Mouse (Mus musculus) WW6 (cell line): Measurements from ENCODE around the gene Tsr1.

Experiments used
- DNase-seq: peaks from one replicate; pipeline ENCODE4 v3.0.0-alpha.2; 2013; ENCODE audit warnings: low read depth, low spot score

The Tsr1 gene

DNA sequence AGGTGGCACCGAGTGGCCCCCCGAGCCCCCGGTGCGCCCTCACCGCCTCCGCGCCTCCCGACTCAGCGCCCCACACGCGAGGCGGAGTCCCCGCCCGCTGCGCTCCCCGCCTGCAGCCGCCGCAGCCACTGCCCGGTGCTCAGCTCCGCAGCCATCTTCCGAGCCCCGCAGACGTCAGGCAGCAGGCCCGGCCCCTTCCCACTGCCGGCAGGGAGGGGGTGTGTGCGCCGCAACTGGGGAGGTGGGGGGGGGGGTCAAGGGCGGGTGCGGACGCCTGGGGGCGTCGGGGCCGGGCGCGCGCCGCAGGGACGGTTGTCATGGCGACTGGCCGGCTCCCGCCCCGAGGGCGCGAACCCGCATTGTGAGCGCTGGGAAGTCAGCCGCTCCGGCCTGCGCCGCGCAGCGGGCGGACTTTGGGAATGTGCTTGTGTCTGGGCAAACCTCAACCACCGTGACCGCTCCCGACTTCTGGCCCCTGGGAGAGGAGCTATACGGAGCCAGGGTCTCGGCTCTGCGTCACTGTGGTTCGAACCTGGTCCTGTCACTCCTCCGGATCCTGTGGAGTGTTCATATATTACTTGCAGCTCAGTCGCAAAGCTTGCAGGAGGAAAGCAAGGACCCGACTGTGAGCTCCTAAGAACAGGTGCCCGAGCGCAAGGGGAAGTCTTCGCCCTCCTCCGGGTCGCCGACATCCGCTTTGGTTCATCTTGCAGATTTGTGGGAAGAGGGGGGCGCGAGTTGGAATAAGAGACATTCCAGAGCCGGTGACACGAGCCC is 782 bp upstream of the Tsr1 start, which contains the start of gene Sgsm2:
Gene Sgsm2, minus strand, starts transcription at position 160 of the 777 bp plus-strand sequence.
- DNase-seq, result peak; percentile 76

DNA sequence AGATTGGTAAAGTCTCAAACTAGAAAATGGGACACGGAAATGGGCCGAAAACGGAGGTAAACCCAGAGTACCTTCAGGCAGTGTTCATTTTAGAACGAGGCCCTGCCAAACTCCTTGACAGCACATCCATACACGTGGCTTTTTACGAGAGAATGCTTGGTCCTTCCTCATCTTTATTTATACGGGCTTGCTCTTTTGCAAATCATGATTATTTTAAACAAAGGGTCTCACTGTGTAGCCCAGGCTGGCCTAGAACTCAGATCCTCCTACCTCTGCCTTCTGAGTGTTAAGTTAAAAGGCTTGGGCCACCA is 601 bp downstream of the Tsr1 start:
- DNase-seq, result no peak

DNA sequence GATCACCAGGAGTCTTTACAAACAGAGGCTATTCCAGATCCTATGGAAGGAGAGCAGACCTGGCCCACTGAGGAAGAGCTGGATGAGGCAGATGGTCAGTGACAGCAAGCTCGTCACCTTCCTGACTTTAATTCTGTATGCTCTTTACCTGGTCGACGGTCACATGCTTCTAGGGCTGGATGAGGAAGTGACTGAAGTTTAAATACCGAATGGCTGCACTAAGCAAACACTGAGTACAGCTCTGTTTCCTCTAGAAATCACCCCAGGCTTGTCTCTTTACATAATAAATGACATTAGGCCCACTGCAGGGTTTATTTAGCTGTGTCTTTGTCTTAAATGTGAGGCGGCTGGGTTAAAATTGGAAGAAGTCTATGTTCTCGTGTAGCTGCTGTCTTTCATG is 3.7 kb downstream of the Tsr1 start:
- no peak for DNase-seq

DNA sequence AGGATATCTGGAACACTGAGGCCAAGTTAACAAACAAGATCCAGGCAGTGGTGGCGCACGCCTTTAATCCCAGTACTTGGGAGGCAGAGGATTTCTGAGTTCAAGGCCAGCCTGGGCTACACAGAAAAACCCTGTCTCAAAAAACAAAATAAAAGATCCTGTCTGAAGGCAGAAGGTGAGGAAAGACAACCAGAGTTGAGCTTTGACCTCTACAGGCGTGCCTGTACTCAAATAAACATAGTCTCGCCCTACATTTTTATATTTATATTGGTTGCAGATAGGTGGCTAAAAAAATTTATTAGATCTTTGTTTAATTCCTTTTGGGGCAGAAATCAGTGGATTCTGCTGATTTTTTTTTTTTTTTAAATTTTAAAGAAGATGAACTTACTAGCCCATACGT is 4.5 kb downstream of the Tsr1 start:
- no peak for DNase-seq

DNA sequence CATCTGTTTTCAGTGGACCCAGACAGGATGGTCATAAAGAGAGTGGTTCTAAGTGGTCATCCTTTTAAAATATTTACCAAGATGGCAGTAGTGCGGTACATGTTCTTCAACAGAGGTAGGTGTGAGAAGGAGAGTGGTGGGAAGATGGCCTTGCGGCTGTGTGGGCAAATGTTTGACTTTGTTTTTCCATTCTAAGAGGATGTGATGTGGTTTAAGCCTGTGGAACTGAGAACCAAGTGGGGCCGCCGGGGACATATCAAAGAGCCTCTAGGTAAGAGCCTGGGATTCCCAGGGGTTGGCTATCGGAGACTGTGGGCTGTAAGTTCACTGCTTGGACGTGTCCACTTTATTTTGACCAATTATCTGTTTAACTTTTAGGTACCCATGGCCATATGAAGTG is 10.0 kb downstream of the Tsr1 start:
- DNase-seq, result no peak

DNA sequence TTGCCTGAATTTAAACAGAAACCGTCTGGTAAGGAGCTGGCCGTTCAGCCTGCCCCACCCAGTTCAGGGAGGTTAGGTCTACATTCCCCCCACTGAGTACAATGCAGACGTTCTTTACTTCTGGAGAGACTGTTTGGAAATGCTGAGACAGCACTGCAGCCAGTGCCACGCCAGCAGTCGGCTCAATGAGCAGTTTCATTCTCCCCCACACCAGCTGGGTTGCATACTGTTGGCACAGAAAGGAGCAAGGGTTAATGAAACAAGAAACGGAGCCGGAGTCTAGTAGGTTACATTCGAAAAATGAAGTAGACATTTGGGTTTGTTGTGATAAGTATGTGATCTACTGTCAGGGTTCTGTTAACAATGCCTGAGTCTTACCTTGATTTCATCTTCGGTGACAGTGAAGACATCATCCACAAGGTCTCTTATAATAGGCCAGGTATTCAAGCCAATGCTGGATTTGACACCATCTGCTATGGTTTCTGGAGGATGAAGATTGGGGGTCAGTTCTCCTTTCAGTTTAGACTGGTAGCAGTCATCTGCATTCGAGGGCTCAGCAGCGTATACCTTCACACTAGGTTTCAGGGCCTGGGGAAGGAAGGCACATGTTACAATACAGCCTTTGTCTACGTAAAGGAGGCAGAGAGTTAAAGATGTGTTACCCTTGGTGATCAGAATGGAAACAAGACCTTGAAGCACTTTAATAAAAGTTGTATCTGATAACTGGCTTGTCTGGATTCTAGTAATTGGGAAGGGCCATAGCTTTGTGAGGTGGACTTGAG is 10.9 kb downstream of the Tsr1 start:
- DNase-seq, result no peak

DNA sequence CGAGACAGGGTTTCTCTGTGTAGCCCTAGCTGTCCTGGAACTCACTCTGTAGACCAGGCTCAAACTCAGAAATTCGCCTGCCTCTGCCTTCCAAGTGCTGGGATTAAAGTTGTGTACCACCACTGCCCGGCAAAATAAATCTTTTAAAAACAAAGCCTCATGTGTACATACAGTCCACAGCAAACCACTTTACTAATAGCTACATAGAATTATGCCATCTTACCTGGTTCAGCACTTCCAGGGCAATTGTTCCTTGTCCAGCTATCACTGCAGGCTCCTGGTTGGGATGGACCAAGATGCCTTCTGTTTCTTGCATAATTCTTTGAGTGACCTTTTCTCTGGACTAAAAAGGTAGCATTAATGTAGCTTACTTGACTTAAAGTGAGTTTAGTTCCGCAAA is 12.1 kb downstream of the Tsr1 start:
- no peak for DNase-seq

DNA sequence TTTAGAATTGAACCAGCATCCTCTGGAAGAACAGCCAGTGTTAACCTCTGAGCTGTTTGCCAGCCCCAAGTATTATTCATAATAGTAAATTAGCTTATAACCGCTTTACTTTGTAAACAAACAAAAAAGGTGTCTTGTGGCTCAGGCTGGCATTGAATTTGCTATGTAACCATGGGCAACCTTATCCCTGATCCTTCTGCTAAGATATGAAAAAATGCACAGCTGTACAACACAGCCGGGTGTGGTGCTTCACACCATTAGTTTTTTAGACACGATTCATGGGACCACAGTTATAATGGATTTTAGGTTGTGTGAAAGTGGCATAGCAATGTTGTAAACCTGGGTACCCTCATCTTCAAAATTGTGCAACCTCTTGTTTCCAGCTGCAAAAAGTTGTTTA is 14.6 kb downstream of the Tsr1 start:
- DNase-seq, result no peak

DNA sequence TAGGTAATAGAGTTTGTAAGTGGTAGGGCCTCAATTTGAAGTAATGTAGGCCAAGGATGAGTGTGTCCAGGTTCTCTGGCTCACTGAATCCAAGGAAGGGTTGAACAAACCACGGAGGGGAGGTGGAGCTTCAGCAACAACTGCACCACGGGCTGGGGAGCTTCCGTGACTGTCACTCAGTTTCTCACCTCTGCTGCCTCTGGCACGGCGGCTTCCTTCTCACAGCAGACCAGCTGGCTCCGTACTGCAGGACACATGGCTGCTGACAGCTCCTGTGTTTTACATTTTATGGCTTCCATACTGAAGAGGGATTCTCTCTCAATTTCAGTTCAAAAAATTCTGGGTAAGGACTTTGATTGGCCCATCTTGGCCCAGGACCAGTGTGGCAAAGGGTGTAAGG is 21.4 kb downstream of the Tsr1 start:
- DNase-seq, result no peak

DNA sequence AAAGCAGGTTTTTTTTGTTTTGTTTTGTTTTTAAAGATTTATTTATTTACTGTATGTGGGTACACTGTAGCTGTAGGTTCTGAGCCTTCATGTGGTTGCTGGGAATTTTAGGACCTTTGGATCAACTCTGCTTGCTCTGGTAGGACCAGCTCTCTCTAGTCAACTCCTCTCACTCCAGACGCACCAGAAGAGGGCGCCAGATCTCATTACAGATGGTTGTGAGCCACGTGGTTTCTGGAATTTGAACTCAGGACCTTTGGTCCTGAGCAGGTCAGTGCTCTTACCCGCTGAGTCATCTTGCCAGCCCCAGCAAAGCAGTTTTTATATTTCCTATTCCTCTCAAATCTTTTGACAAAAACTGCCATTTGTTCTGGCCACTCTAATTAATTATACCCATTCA is 26.3 kb downstream of the Tsr1 start:
- DNase-seq, result no peak

DNA sequence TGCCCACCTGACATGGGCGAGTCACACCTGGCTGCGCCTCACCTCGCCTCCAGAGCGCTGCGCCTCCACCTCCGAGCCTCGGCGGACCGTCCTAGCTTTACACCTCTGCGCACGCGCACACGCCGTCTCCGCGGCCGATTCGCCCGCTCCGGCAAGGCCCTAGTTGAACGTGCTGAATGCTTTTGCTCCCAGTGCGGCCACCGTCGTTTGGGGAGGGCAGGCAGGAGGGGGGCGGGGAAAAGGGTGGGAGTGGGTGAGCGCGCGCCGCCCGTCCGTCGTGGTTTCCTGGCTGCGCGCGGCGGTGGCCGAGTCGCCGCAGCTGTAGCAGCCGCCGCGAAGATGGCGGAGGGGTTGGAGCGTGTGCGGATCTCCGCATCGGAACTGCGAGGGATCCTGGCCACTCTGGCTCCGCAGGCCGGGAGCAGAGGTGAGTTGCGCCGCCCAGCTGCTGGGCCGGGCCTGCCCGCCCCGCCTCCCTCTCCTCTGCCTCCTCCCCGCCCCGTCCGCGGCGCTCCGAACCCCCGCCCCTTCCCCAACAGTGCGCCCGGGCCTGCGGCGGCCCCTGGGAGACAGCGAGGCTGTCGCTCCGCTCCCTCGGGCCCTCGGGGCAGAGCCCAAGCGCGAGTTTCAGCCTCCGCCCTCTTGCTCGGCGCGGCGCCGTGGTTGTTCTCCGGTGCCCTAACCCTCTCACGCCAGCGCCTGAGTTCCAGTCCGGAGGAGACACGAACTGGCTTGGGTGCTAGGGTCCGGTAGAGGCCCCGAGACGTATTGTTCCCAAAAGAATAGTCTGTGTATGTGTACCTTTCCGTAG is 27.9 kb downstream of the Tsr1 start, which contains the start of the genes Smg6 and Srr:
Gene Smg6, plus strand, starts transcription at position 247 of the 811 bp plus-strand sequence.
Gene Srr, minus strand, starts transcription at position 372 of the 811 bp plus-strand sequence.
- DNase-seq, result peak; percentile 98

DNA sequence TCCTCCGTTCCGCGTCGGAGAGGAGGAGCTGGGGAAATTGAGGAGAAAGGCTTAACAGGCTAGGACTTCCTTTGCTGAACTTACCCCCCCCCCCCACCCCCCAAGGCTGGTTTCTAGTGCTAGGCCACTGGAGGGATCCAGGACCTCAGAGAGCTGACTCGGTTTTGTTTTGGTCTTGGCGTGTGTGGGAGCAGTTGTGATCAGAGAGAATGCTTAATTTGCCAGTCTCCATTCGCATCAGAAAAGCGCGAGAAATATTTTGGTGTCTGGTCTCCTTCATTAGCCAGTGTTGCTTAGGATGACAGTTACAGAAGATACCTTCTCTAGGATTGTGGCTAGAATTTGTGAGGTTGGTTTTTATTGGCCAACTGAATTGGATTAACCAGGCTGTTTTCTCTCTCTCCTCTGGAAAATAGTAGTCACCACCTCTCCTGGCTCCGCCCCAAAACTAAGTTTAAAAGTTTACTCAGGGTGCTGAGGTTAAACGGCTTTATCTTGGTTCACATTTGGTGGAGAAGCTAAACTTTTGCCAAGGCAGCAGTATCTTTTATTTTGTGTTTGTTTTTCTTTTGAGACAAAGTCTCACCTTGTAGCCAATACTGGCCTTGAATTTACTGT is 28.6 kb downstream of the Tsr1 start:
- no peak for DNase-seq

DNA sequence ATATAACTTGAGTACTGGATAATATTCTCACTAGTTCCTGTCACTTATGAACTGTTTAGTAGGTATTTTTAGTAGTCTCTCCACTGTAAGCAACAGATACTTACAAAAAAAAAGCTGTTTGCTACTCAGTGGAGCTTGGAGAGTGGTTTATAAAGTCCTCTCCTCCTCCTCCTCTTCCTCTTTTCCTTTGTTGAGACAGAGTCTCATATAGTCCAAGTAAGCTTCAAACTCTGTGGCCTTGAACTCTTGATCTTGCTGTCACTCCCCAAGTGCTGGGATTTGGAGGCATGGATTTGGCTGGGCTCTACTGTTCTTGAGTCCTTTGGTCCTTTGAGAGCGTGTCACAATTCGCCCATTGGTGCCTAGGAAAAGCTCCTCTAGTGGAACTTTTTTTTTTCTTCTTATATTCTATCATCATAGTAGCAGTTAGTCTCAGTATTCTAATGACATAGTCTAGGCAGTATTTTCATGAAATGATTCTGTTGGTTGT is 29.4 kb downstream of the Tsr1 start:
- DNase-seq, result no peak

DNA sequence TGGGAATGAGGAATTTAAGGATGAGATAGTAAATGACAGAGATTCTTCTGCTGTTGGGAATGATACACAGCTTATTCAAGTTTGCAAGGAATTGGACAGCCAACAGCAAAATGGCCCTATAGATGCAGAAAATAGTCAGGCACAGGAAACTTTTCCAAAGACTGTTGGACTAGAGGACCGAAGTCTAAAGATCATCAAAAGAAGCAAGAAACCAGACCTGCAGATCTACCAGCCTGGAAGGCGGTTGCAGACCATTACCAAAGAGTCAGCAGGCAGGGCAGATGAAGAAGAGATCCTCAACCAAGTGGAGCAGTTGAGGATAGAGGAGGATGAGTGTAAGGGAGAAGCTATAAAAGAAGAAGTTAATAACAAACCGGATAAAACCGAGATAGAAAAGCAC is 31.2 kb downstream of the Tsr1 start:
- DNase-seq, result no peak

DNA sequence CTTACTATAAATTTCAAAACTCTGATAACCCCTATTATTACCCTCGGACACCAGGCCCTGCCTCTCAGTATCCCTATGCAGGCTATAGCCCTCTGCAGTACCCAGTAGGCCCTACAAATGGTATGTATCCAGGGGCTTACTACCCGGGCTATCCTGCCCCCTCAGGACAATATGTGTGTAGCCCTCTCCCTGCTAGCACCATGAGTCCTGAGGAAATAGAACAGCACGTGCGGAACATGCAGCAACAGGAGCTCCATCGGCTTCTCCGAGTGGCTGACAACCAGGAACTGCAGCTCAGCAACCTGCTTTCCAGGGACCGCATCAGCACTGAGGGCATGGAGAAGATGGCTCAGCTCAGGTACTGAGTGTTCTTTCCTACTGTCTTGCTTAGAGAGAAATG is 32.5 kb downstream of the Tsr1 start:
- DNase-seq, result no peak

DNA sequence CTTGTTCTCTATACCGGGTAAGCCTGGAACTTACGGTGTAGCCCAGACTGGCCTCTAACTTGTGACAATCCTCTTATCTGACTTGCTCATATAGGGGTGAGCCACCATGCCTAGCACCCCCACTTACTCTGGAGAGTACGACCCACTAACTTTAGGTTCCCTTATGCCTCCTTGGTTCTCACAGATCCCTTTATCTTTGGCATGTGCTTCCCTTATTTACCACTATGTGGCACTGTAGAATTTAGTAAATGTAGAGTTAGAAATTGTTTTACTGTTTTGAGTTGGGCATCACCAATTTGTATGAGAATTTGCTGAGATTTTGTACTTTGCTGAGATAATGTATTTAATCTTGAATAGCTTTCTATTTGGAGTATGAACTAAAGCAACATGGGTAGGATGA is 48.5 kb downstream of the Tsr1 start:
- no peak for DNase-seq

DNA sequence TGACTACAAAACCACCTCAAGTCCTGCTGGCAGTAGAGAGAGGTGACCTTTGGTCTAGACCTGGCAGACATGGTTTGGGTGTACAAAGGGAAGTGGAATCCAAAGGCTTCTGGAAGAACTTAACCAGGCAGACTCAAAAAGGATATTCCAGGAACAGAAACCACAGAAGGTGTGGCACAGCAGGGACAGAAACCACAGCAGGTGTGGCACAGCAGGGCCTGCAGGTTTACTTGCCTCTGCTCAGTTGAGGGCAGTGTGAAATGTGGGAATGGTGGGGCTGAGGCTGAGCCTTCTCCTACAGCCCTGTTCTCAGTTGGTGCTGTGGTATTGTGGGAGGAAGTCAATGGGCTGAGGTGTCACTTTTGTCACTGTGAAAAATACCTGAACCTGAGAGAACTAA is 57.0 kb downstream of the Tsr1 start:
- DNase-seq, result no peak

DNA sequence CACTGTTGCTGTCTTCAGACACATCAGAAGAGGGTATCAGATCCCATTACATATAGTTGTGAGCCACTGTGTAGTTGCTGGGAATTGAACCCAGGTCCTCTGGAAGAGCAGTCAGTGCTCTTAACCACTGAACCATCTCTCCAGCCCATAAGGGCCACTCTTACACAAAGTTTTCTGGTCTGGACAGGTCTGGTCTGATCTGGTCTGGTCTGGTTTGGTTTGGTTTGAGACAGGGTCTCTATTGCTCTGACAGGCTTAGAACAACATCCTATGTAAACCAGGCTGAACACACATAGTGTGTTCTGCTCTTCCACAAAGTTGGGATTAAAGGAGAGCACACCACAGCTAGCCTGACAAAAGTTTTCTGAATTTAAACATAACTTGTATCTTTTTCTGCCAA is 58.1 kb downstream of the Tsr1 start:
- DNase-seq, result peak; percentile 9

DNA sequence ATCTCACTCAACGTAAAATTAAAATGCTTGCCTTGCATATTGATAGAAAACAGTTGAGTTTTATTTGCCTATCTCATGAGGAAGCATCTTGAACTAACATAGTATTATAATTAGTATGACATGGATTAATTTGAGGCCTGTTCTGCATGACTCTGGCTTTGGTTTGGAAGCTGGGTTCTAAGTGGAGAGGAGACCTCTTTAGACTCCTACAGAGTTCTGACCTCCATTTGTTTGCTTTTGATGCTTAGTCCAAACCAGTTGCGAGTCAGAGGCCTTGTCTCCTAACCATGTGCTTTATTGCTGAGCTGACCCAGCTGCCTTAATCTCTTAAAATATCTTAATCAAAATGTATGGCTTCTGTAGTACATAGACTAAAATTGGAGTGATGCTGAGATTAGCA is 59.7 kb downstream of the Tsr1 start:
- no peak for DNase-seq
